In genomic region chr17:80903121-80903875, GRCm38 (mm10) we compare ENCODE assay signal across 21 mouse cellular contexts. TPM values are rescaled to one million over a fixed set of nuclear protein-coding genes. Genes with fewer than 3 reads are reported as not detected.
DNase-seq lines count a peak whose midpoint lies in the region; ATAC-seq and TF ChIP-seq lines count a peak whose summit lies in the region.
"Had no signal": no experiment of that assay in that cellular context is flagged by ENCODE, and none has a peak within 500 bp of the region (broad histone marks: within the 10 kb centered on the region; RNA-seq: fewer than 3 reads in every experiment).

No protein-coding gene starts in this region.

- peak; percentile 70 to 77 for DNase-seq in cerebellum, postnatal 10 days
- DNase-seq in cerebellum, adult 9-10 months: no peak
- DNase-seq in kidney, postnatal 25 days: no peak
- DNase-seq in lung, postnatal 0 days (ENCODE audit: low spot score): peak; percentile 60
- no peak for DNase-seq in lung, postnatal 36 days
- peak; percentile 76 for DNase-seq in adipocyte (ENCODE audit: low spot score)
- no peak for DNase-seq in frontal cortex, postnatal 10 days (ENCODE audit: low spot score in 2 of 2)
- DNase-seq: adrenal gland, postnatal 25 days; cerebellum, adult 9-11 months; forebrain, postnatal 0 days; gastrocnemius, postnatal 25 days; heart, postnatal 36 days; kidney, adult 2 months; kidney, postnatal 10 days; liver, embryonic 13.5 days; thymus, postnatal 14 days had no signal

- TF ChIP-seq EP300 in lung, postnatal 0 days (IDR thresholded peaks at IDR 0.05): peak; percentile 30; the same call in 1 of the 2 replicates

- peaks cover 39% of the 10 kb centered on the region for H3K4me1 ChIP-seq in kidney, embryonic 15.5 days
- peaks cover 3% of the 10 kb centered on the region for H3K4me1 ChIP-seq in lung, postnatal 0 days (ENCODE audit: insufficient read depth, low read depth, low read length)
- H3K4me1 ChIP-seq: liver, embryonic 13.5 days had no signal

- 82% methylated on average over 11 of the region's 11 CpGs for WGBS in kidney, embryonic 15.5 days
- 68% methylated on average over 11 of the region's 11 CpGs for WGBS in lung, postnatal 0 days

- no peak for ATAC-seq in kidney, embryonic 15.5 days (replicated peaks; ENCODE audit: low FRiP score)
- peak; percentile 54 for ATAC-seq in lung, postnatal 0 days
- ATAC-seq: forebrain, postnatal 0 days had no signal

- H3K4me3 ChIP-seq in kidney, embryonic 15.5 days (replicated peaks): no peak overlapping the region
- H3K4me3 ChIP-seq in lung, postnatal 0 days (ENCODE audit: low read depth, low read length): no peak overlapping the region
- H3K4me3 ChIP-seq: embryonic facial prominence, embryonic 12.5 days; heart, embryonic 15.5 days; limb, embryonic 13.5 days; liver, embryonic 13.5 days; lung, embryonic 15.5 days had no signal

- no peak for TF ChIP-seq CTCF in lung, postnatal 0 days (IDR thresholded peaks at IDR 0.05)

- no peak overlapping the region for H3K9ac ChIP-seq in kidney, embryonic 15.5 days
- no peak overlapping the region for H3K9ac ChIP-seq in lung, postnatal 0 days (replicated peaks; ENCODE audit: low read depth)
- H3K9ac ChIP-seq: embryonic facial prominence, embryonic 12.5 days; forebrain, postnatal 0 days; heart, embryonic 15.5 days; limb, embryonic 13.5 days; liver, embryonic 13.5 days; lung, embryonic 15.5 days had no signal

- no peaks in the 10 kb centered on the region for H3K27me3 ChIP-seq in kidney, embryonic 15.5 days
- no peaks in the 10 kb centered on the region for H3K27me3 ChIP-seq in lung, postnatal 0 days (replicated peaks; ENCODE audit: insufficient read depth, low read length)
- H3K27me3 ChIP-seq: embryonic facial prominence, embryonic 12.5 days; heart, embryonic 15.5 days; limb, embryonic 13.5 days; liver, embryonic 13.5 days; lung, embryonic 15.5 days had no signal

- no peaks in the 10 kb centered on the region for H3K36me3 ChIP-seq in kidney, embryonic 15.5 days
- H3K36me3 ChIP-seq in lung, postnatal 0 days (ENCODE audit: insufficient read depth, low read length): no peaks in the 10 kb centered on the region
- H3K36me3 ChIP-seq: embryonic facial prominence, embryonic 12.5 days; heart, embryonic 15.5 days; limb, embryonic 13.5 days; liver, embryonic 13.5 days; lung, embryonic 15.5 days had no signal

- 0 out of 2 replicates have a peak overlapping the region, but pooled peaks have one; percentile 66 for H3K27ac ChIP-seq in kidney, embryonic 15.5 days
- H3K27ac ChIP-seq in lung, postnatal 0 days (ENCODE audit: low read length): no peak overlapping the region
- H3K27ac ChIP-seq: embryonic facial prominence, embryonic 12.5 days; heart, embryonic 15.5 days; limb, embryonic 13.5 days; liver, embryonic 13.5 days; lung, embryonic 15.5 days had no signal

- H3K4me2 ChIP-seq in kidney, embryonic 15.5 days: no peak overlapping the region
- no peak overlapping the region for H3K4me2 ChIP-seq in lung, postnatal 0 days (replicated peaks; ENCODE audit: low read depth, low read length)
- H3K4me2 ChIP-seq: embryonic facial prominence, embryonic 12.5 days; heart, embryonic 15.5 days; limb, embryonic 13.5 days; liver, embryonic 13.5 days; lung, embryonic 15.5 days had no signal

- H3K9me3 ChIP-seq in kidney, embryonic 15.5 days (replicated peaks): no peaks in the 10 kb centered on the region
- H3K9me3 ChIP-seq in lung, postnatal 0 days (ENCODE audit: low read length): no peaks in the 10 kb centered on the region
- H3K9me3 ChIP-seq: embryonic facial prominence, embryonic 12.5 days; heart, embryonic 15.5 days; limb, embryonic 13.5 days; liver, embryonic 13.5 days; lung, embryonic 15.5 days had no signal

RNA-seq across cellular contexts. Expression of gene Tmem178, which starts 41.1 kb away (rescaled TPM):
- polyA plus RNA-seq in kidney, embryonic 15.5 days (2015; fragmentation: Nextera tagmentation; extraction: Ambion mirVana): 14.4 and 15.8 TPM in 2 replicates
- 21.6 and 23.1 TPM in 2 replicates for polyA plus RNA-seq in lung, postnatal 0 days (2015; fragmentation: Nextera tagmentation; extraction: Ambion mirVana)

Comparison
In these comparisons a context has a peak if more than half of its experiments do, and no peak if none do; other contexts are left out.
1. DNase-seq: peak in cerebellum, postnatal 10 days (2 of 2), lung, postnatal 0 days (single experiment) and adipocyte (single experiment); none in cerebellum, adult 9-10 months (single experiment), kidney, postnatal 25 days (0 of 2), lung, postnatal 36 days (single experiment) and frontal cortex, postnatal 10 days (0 of 2).